Mouse (Mus musculus): ENCODE results near the gene AA792892.
"Not testable (repeated sequence)": the region's sequence is repeated elsewhere in the genome, so short reads cannot be mapped to it uniquely, and the experiment has no call there.

AA792892 gene

GRCm38 (mm10) chr5:94339449-94339848 lies at the start of gene AA792892:
Gene AA792892 (plus strand): TSS chr5:94339749.
- not testable (repeated sequence) for DNase-seq

DNA sequence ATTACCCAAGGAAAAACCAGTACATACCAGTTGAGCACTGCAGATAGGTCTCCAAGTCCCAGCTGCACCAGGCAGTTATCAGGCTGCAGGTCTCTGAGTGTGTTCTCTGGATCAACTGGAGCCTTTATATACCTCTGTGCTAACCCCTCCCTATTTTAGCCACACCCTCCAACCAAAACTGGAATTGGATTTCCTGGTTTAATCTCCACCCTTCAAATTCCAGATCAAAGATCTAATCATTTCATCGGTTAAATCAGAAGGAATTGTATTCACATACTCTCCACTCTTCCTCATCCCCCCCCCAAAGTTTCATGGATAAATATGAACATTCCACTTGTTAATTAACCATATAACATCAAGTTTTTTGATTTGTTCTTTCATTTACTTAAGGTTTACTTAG lies 32.9 kb upstream of the AA792892 start, which contains the start of gene A430089I19Rik:
A430089I19Rik (minus strand) TSS at position 101 of the 400 bp plus-strand sequence.
- not testable (repeated sequence) for DNase-seq

DNA sequence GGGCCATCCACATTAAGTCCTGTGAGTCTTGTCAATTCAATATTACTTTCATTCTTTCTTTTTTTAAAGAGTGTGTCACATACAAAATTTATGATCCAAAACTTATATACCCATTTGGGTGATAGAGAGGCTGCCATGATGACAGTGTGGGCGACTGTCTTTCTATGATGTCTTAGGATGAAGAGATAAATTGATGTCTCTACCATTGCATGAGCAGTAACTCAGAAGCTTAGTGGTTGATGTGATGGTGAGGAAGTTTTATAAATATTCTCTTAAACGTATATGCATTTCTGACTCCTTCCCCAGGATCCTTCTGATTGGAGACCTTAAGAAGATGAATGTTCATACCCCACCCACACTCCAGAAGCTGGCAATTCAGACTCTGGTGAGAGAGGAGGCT lies 25.4 kb upstream of the AA792892 start, which contains the start of gene Gm6502:
Gm6502 (plus strand) TSS at position 301 of the 400 bp plus-strand sequence.
- not testable (repeated sequence) for DNase-seq
